Mouse (Mus musculus) hindbrain, embryonic 13.5 days (tissue): ENCODE results near the gene Pou2f2. TPM values are rescaled to one million over a fixed set of nuclear protein-coding genes. Genes with fewer than 3 reads are reported as not detected.

Experiments used
- ATAC-seq: fragments of 200-750 bp; cut with Nextera tagmentation; 2 replicates; pipeline ENCODE4 v1.8.0; 2017; ENCODE audit warnings: moderate TSS enrichment; ENCODE audit not compliant: low FRiP score
- H3K27ac ChIP-seq: fragments of 300-500 bp; sonication (generic); 2 replicates; pipeline ENCODE4 v1.5.1; 2015; ENCODE audit warnings: inconsistent platforms, mild to moderate bottlenecking, moderate library complexity
- H3K27me3 ChIP-seq: fragments of 300-500 bp; sonication (generic); 2 replicates; pipeline ENCODE4 v1.6.1; 2015; ENCODE audit warnings: mild to moderate bottlenecking, inconsistent platforms
- H3K36me3 ChIP-seq: fragments of 300-500 bp; sonication (generic); 2 replicates; pipeline ENCODE4 v1.6.1; 2015; ENCODE audit warnings: mild to moderate bottlenecking, inconsistent platforms
- H3K4me1 ChIP-seq: fragments of 300-500 bp; sonication (generic); replicated peaks from 2 replicates; pipeline ENCODE4 v1.6.1; 2015; ENCODE audit warnings: inconsistent platforms
- H3K4me2 ChIP-seq: fragments of 300-500 bp; sonication (generic); 2 replicates; pipeline ENCODE4 v1.6.1; 2015; ENCODE audit warnings: inconsistent platforms, mild to moderate bottlenecking, moderate library complexity
- H3K4me3 ChIP-seq: fragments of 300-500 bp; sonication (generic); 2 replicates; pipeline ENCODE4 v1.5.1; 2015; ENCODE audit warnings: mild to moderate bottlenecking, inconsistent platforms
- H3K9ac ChIP-seq: fragments of 300-500 bp; sonication (generic); 2 replicates; pipeline ENCODE4 v1.6.1; 2015; ENCODE audit warnings: mild to moderate bottlenecking, inconsistent platforms
- H3K9me3 ChIP-seq: fragments of 300-500 bp; sonication (generic); 2 replicates; pipeline ENCODE4 v1.6.1; 2016; ENCODE audit warnings: inconsistent platforms
- WGBS: fragments of 180-500 bp; shearing (Covaris S2); methylation state at CpG from one replicate; pipeline ENCODE4 v1.1.7; 2015; 5-methylcytosine and 5-hydroxymethylcytosine counted together
- polyA plus RNA-seq: library from polyadenylated mRNA; unstranded; fragments of >200 nt; fragmentation: Nextera tagmentation; extraction: Ambion mirVana; gene quantifications from 2 replicates; pipeline ENCODE4 v1.2.1, GENCODE M21; 2015

The Pou2f2 gene
- polyA plus RNA-seq, 1 experiment from 2014 or later, result 33.2 TPM

- peak overlapping the region; percentile 48 for H3K4me2 ChIP-seq
- H3K9me3 ChIP-seq, result no peaks in the 10 kb centered on the region
- WGBS, result 32% methylated on average over 14 of the region's 14 CpGs
- H3K27ac ChIP-seq, result peak overlapping the region; percentile 94; the same call in 1 of the 2 replicates
- peaks cover 52% of the 10 kb centered on the region for H3K4me1 ChIP-seq
- H3K9ac ChIP-seq, result 0 out of 2 replicates have a peak overlapping the region, but pooled peaks have one; percentile 60
- H3K4me3 ChIP-seq, result no peak overlapping the region
- ATAC-seq, result no peak
- no peaks in the 10 kb centered on the region for H3K36me3 ChIP-seq
- H3K27me3 ChIP-seq, result peaks cover 4% of the 10 kb centered on the region; the same call in 1 of the 2 replicates
Measured at GRCm38 (mm10) chr7:25156158-25156648, 23.3 kb downstream of the Pou2f2 start.

- Histone ChIP-seq H3K9ac (peak overlapping the region; percentile 60), H3K27me3 (peaks cover 4% of the 10 kb centered on the region; the same call in 1 of the 2 replicates), H3K4me2 (peak overlapping the region; percentile 48), H3K4me3 (no peak overlapping the region), H3K4me1 (peaks cover 58% of the 10 kb centered on the region), H3K9me3 (no peaks in the 10 kb centered on the region), H3K36me3 (no peaks in the 10 kb centered on the region), H3K27ac (peak overlapping the region; percentile 94)
- ATAC-seq, result no peak
- 18% methylated on average over 17 of the region's 17 CpGs for WGBS
Measured at GRCm38 (mm10) chr7:25155469-25156157, 23.9 kb downstream of the Pou2f2 start.

GRCm38 (mm10) chr7:25154648-25155047 lies 24.9 kb downstream of the Pou2f2 start:
- Histone ChIP-seq H3K9ac (peak overlapping the region; percentile 75), H3K4me1 (peaks cover 68% of the 10 kb centered on the region), H3K27ac (peak overlapping the region; percentile 94), H3K4me3 (no peak overlapping the region), H3K36me3 (no peaks in the 10 kb centered on the region), H3K27me3 (peaks cover 7% of the 10 kb centered on the region; the same call in 1 of the 2 replicates), H3K4me2 (peak overlapping the region; percentile 48), H3K9me3 (no peaks in the 10 kb centered on the region)
- whole genome bisulfite sequencing, result 50% methylated on average over 4 of the region's 4 CpGs
- no peak for ATAC-seq

- Histone ChIP-seq H3K27ac (peak overlapping the region; percentile 94), H3K27me3 (peaks cover 7% of the 10 kb centered on the region; the same call in 1 of the 2 replicates), H3K9me3 (no peaks in the 10 kb centered on the region), H3K4me2 (peak overlapping the region; percentile 48), H3K36me3 (no peaks in the 10 kb centered on the region), H3K9ac (peak overlapping the region; percentile 75), H3K4me3 (peak overlapping the region; percentile 30), H3K4me1 (peaks cover 73% of the 10 kb centered on the region)
- 41% methylated on average over 7 of the region's 7 CpGs for WGBS
- ATAC-seq, result no peak
Measured at GRCm38 (mm10) chr7:25153841-25154240, 25.7 kb downstream of the Pou2f2 start.

- Histone ChIP-seq H3K27me3 (peaks cover 7% of the 10 kb centered on the region; the same call in 1 of the 2 replicates), H3K4me3 (peak overlapping the region; percentile 30), H3K4me2 (peak overlapping the region; percentile 48), H3K27ac (peak overlapping the region; percentile 94), H3K36me3 (no peaks in the 10 kb centered on the region), H3K9ac (peak overlapping the region; percentile 75), H3K4me1 (peaks cover 74% of the 10 kb centered on the region), H3K9me3 (no peaks in the 10 kb centered on the region)
- 13% methylated on average over 10 of the region's 10 CpGs for WGBS
- ATAC-seq, result peak; percentile 30
Measured at GRCm38 (mm10) chr7:25151916-25152556, 27.5 kb downstream of the Pou2f2 start.

GRCm38 (mm10) chr7:25151009-25151408 lies 28.5 kb downstream of the Pou2f2 start:
- peak overlapping the region; percentile 75 for H3K9ac ChIP-seq

GRCm38 (mm10) chr7:25150151-25150663 lies 29.3 kb downstream of the Pou2f2 start:
- Histone ChIP-seq H3K27ac (peak overlapping the region; percentile 94), H3K4me3 (peak overlapping the region; percentile 1; the same call in 1 of the 2 replicates), H3K27me3 (0 out of 2 replicates have a peak, but pooled peaks cover 6% of the 10 kb centered on the region), H3K4me1 (peaks cover 66% of the 10 kb centered on the region), H3K9me3 (no peaks in the 10 kb centered on the region), H3K4me2 (peak overlapping the region; percentile 48), H3K9ac (peak overlapping the region; percentile 75), H3K36me3 (no peaks in the 10 kb centered on the region)
- peak; percentile 22; the same call in 1 of the 2 replicates for ATAC-seq
- 1% methylated on average over 8 of the region's 18 CpGs for WGBS

More at GRCm38 (mm10) chr7:25151009-25151408, 28.5 kb downstream of the Pou2f2 start:
- H3K4me2 ChIP-seq, result peak overlapping the region; percentile 48
- H3K27me3 ChIP-seq, result peaks cover 9% of the 10 kb centered on the region; the same call in 1 of the 2 replicates
- H3K4me1 ChIP-seq, result peaks cover 70% of the 10 kb centered on the region
- WGBS, result 5% methylated on average over 7 of the region's 7 CpGs
- H3K27ac ChIP-seq, result peak overlapping the region; percentile 94
- H3K36me3 ChIP-seq, result no peaks in the 10 kb centered on the region
- ATAC-seq, result peak; percentile 9; the same call in 1 of the 2 replicates
- H3K4me3 ChIP-seq, result no peak overlapping the region
- H3K9me3 ChIP-seq, result no peaks in the 10 kb centered on the region

- Histone ChIP-seq H3K4me1 (peaks cover 23% of the 10 kb centered on the region), H3K27ac (no peak overlapping the region), H3K9ac (no peak overlapping the region), H3K27me3 (0 out of 2 replicates have a peak, but pooled peaks cover 6% of the 10 kb centered on the region), H3K4me2 (no peak overlapping the region), H3K4me3 (no peak overlapping the region), H3K9me3 (no peaks in the 10 kb centered on the region), H3K36me3 (no peaks in the 10 kb centered on the region)
- 10% methylated on average over 10 of the region's 10 CpGs for whole genome bisulfite sequencing
- ATAC-seq, result no peak
Measured at GRCm38 (mm10) chr7:25145896-25146295, 33.6 kb downstream of the Pou2f2 start.

GRCm38 (mm10) chr7:25141761-25142160 lies 37.8 kb downstream of the Pou2f2 start:
- Histone ChIP-seq H3K9me3 (no peaks in the 10 kb centered on the region), H3K4me1 (peaks cover 4% of the 10 kb centered on the region; the same call in 1 of the 2 replicates), H3K9ac (no peak overlapping the region), H3K27ac (no peak overlapping the region), H3K36me3 (no peaks in the 10 kb centered on the region), H3K4me2 (no peak overlapping the region), H3K27me3 (0 out of 2 replicates have a peak, but pooled peaks cover 1% of the 10 kb centered on the region), H3K4me3 (no peak overlapping the region)
- ATAC-seq, result no peak
- WGBS, result 6% methylated on average over 5 of the region's 5 CpGs

GRCm38 (mm10) chr7:25137553-25137952 lies 42.0 kb downstream of the Pou2f2 start:
- ATAC-seq, result no peak
- no peak overlapping the region for H3K27ac ChIP-seq
- no peak overlapping the region for H3K9ac ChIP-seq
- no peaks in the 10 kb centered on the region for H3K9me3 ChIP-seq
- peaks cover 10% of the 10 kb centered on the region for H3K27me3 ChIP-seq
- H3K4me2 ChIP-seq, result no peak overlapping the region
- peaks cover 4% of the 10 kb centered on the region; the same call in 1 of the 2 replicates for H3K36me3 ChIP-seq
- peaks cover 28% of the 10 kb centered on the region for H3K4me1 ChIP-seq
- 45% methylated on average over 3 of the region's 3 CpGs for WGBS
- no peak overlapping the region for H3K4me3 ChIP-seq

- Histone ChIP-seq H3K9me3 (no peaks in the 10 kb centered on the region), H3K27ac (peak overlapping the region; percentile 84), H3K4me3 (peak overlapping the region; percentile 29), H3K4me2 (peak overlapping the region; percentile 59), H3K9ac (peak overlapping the region; percentile 67), H3K27me3 (peaks cover 23% of the 10 kb centered on the region), H3K36me3 (peaks cover 4% of the 10 kb centered on the region; the same call in 1 of the 2 replicates), H3K4me1 (peaks cover 36% of the 10 kb centered on the region)
- 7% methylated on average over 38 of the region's 38 CpGs for WGBS
- peak; percentile 53 for ATAC-seq
Measured at GRCm38 (mm10) chr7:25133092-25134049, 46.2 kb downstream of the Pou2f2 start.
